Mouse (Mus musculus) kidney, embryonic 15.5 days (tissue): ENCODE measurements around the gene Fbxo40. TPM values are rescaled to one million over a fixed set of nuclear protein-coding genes. Genes with fewer than 3 reads are reported as not detected.

ENCODE experiments used
- ATAC-seq: fragments of 200-750 bp; cut with Nextera tagmentation; replicated peaks from 2 replicates; pipeline ENCODE4 v1.8.0; 2017; ENCODE audit warnings: moderate TSS enrichment; ENCODE audit not compliant: low FRiP score
- H3K27ac ChIP-seq: fragments of 300-500 bp; sonication (generic); 2 replicates; pipeline ENCODE4 v1.5.1; 2015; ENCODE audit warnings: mild to moderate bottlenecking, inconsistent platforms
- H3K27me3 ChIP-seq: fragments of 300-500 bp; sonication (generic); 2 replicates; pipeline ENCODE4 v1.6.1; 2015; ENCODE audit warnings: inconsistent platforms
- H3K36me3 ChIP-seq: fragments of 300-500 bp; sonication (generic); 2 replicates; pipeline ENCODE4 v1.6.1; 2015; ENCODE audit warnings: inconsistent platforms
- H3K4me1 ChIP-seq: fragments of 300-500 bp; sonication (generic); 2 replicates; pipeline ENCODE4 v1.6.1; 2015; ENCODE audit warnings: inconsistent platforms
- H3K4me2 ChIP-seq: fragments of 300-500 bp; sonication (generic); 2 replicates; pipeline ENCODE4 v1.6.1; 2015; ENCODE audit warnings: moderate library complexity, mild to moderate bottlenecking, inconsistent platforms
- H3K4me3 ChIP-seq: fragments of 300-500 bp; sonication (generic); replicated peaks from 2 replicates; pipeline ENCODE4 v1.5.1; 2015; ENCODE audit warnings: mild to moderate bottlenecking, inconsistent platforms
- H3K9ac ChIP-seq: fragments of 300-500 bp; sonication (generic); 2 replicates; pipeline ENCODE4 v1.6.1; 2015; ENCODE audit warnings: mild to moderate bottlenecking, inconsistent platforms
- H3K9me3 ChIP-seq: fragments of 300-500 bp; sonication (generic); replicated peaks from 2 replicates; pipeline ENCODE4 v1.6.1; 2016; ENCODE audit warnings: inconsistent platforms
- WGBS: fragments of 180-500 bp; shearing (Covaris S2); methylation state at CpG from one replicate; pipeline ENCODE4 v1.1.7; 2015; ENCODE audit warnings: mixed read lengths; 5-methylcytosine and 5-hydroxymethylcytosine counted together
- polyA plus RNA-seq: library from polyadenylated mRNA; unstranded; fragments of >200 nt; fragmentation: Nextera tagmentation; extraction: Ambion mirVana; gene quantifications from 2 replicates; pipeline ENCODE4 v1.2.1, GENCODE M21; 2015

Fbxo40 gene
- polyA plus RNA-seq, 1 experiment from 2014 or later = 1.4 TPM

GRCm38 (mm10) chr16:36989493-36989892 is 774 bp downstream of the Fbxo40 start:
- Histone ChIP-seq H3K27me3 (no peaks in the 10 kb centered on the region), H3K4me1 (no peaks in the 10 kb centered on the region), H3K36me3 (no peaks in the 10 kb centered on the region), H3K9ac (no peak overlapping the region), H3K4me3 (0 out of 2 replicates have a peak overlapping the region, but pooled peaks have one; percentile 10), H3K4me2 (peak overlapping the region; percentile 27), H3K9me3 (no peaks in the 10 kb centered on the region), H3K27ac (no peak overlapping the region)
- peak; percentile 47; the same call in 1 of the 2 replicates for ATAC-seq
- 58% methylated on average over 8 of the region's 8 CpGs for WGBS

- H3K9ac ChIP-seq = no peak overlapping the region
- H3K4me3 ChIP-seq = no peak overlapping the region
- H3K27me3 ChIP-seq = no peaks in the 10 kb centered on the region
- ATAC-seq = no peak
- H3K4me2 ChIP-seq = no peak overlapping the region
- H3K4me1 ChIP-seq = no peaks in the 10 kb centered on the region
- H3K36me3 ChIP-seq = no peaks in the 10 kb centered on the region
- no peaks in the 10 kb centered on the region for H3K9me3 ChIP-seq
- no peak overlapping the region for H3K27ac ChIP-seq
These were observed 2.2 kb downstream of the Fbxo40 start for GRCm38 (mm10) chr16:36988066-36988465.

GRCm38 (mm10) chr16:36987399-36987798 is 2.9 kb downstream of the Fbxo40 start:
- Histone ChIP-seq H3K4me2 (no peak overlapping the region), H3K9me3 (no peaks in the 10 kb centered on the region), H3K27me3 (no peaks in the 10 kb centered on the region), H3K4me1 (no peaks in the 10 kb centered on the region), H3K9ac (no peak overlapping the region), H3K36me3 (no peaks in the 10 kb centered on the region), H3K27ac (0 out of 2 replicates have a peak overlapping the region, but pooled peaks have one; percentile 13), H3K4me3 (no peak overlapping the region)
- WGBS = 77% methylated on average over 2 of the region's 2 CpGs
- ATAC-seq = no peak

- H3K4me1 ChIP-seq = no peaks in the 10 kb centered on the region
- H3K4me2 ChIP-seq = no peak overlapping the region
- WGBS = 62% methylated on average over 5 of the region's 5 CpGs
- no peak for ATAC-seq
- no peaks in the 10 kb centered on the region for H3K9me3 ChIP-seq
- H3K27ac ChIP-seq = no peak overlapping the region
- no peak overlapping the region for H3K4me3 ChIP-seq
- no peaks in the 10 kb centered on the region for H3K27me3 ChIP-seq
- H3K9ac ChIP-seq = no peak overlapping the region
- no peaks in the 10 kb centered on the region for H3K36me3 ChIP-seq
These were observed 4.6 kb downstream of the Fbxo40 start for GRCm38 (mm10) chr16:36985636-36986042.

- 74% methylated on average over 1 of the region's 1 CpGs for WGBS
- H3K4me3 ChIP-seq = no peak overlapping the region
- H3K9me3 ChIP-seq = no peaks in the 10 kb centered on the region
- H3K9ac ChIP-seq = no peak overlapping the region
- H3K27ac ChIP-seq = no peak overlapping the region
- no peak for ATAC-seq
- H3K36me3 ChIP-seq = no peaks in the 10 kb centered on the region
- no peaks in the 10 kb centered on the region for H3K27me3 ChIP-seq
- no peak overlapping the region for H3K4me2 ChIP-seq
- no peaks in the 10 kb centered on the region for H3K4me1 ChIP-seq
These were observed 6.5 kb downstream of the Fbxo40 start for GRCm38 (mm10) chr16:36983796-36984195.

GRCm38 (mm10) chr16:36979127-36979526 is 11.1 kb downstream of the Fbxo40 start:
- H3K9me3 ChIP-seq = no peaks in the 10 kb centered on the region
- no peaks in the 10 kb centered on the region for H3K27me3 ChIP-seq
- H3K36me3 ChIP-seq = no peaks in the 10 kb centered on the region
- H3K4me2 ChIP-seq = no peak overlapping the region
- H3K4me1 ChIP-seq = no peaks in the 10 kb centered on the region
- no peak overlapping the region for H3K27ac ChIP-seq
- no peak overlapping the region for H3K4me3 ChIP-seq
- 86% methylated on average over 2 of the region's 2 CpGs for WGBS
- no peak overlapping the region for H3K9ac ChIP-seq
- ATAC-seq = no peak

- Histone ChIP-seq H3K36me3 (no peaks in the 10 kb centered on the region), H3K27ac (no peak overlapping the region), H3K4me2 (no peak overlapping the region), H3K27me3 (no peaks in the 10 kb centered on the region), H3K4me3 (no peak overlapping the region), H3K4me1 (no peaks in the 10 kb centered on the region), H3K9ac (no peak overlapping the region), H3K9me3 (no peaks in the 10 kb centered on the region)
- ATAC-seq = no peak
- 78% methylated on average over 4 of the region's 4 CpGs for WGBS
These were observed 26.9 kb downstream of the Fbxo40 start for GRCm38 (mm10) chr16:36963415-36963814.

GRCm38 (mm10) chr16:36955106-36955505 is 35.2 kb downstream of the Fbxo40 start:
- 81% methylated on average over 11 of the region's 11 CpGs for WGBS
- Histone ChIP-seq H3K27ac (no peak overlapping the region), H3K4me2 (no peak overlapping the region), H3K4me3 (no peak overlapping the region), H3K27me3 (no peaks in the 10 kb centered on the region), H3K9me3 (no peaks in the 10 kb centered on the region), H3K9ac (no peak overlapping the region), H3K36me3 (no peaks in the 10 kb centered on the region), H3K4me1 (no peaks in the 10 kb centered on the region)
- ATAC-seq = no peak

GRCm38 (mm10) chr16:36951029-36951428 is 39.2 kb downstream of the Fbxo40 start:
- Histone ChIP-seq H3K9ac (no peak overlapping the region), H3K4me1 (no peaks in the 10 kb centered on the region), H3K27ac (no peak overlapping the region), H3K27me3 (no peaks in the 10 kb centered on the region), H3K36me3 (no peaks in the 10 kb centered on the region), H3K9me3 (no peaks in the 10 kb centered on the region), H3K4me3 (no peak overlapping the region), H3K4me2 (no peak overlapping the region)
- no peak for ATAC-seq
- 64% methylated on average over 4 of the region's 4 CpGs for WGBS

GRCm38 (mm10) chr16:36949614-36950336 is 40.5 kb downstream of the Fbxo40 start:
- ATAC-seq = no peak
- Histone ChIP-seq H3K4me1 (no peaks in the 10 kb centered on the region), H3K9ac (no peak overlapping the region), H3K9me3 (no peaks in the 10 kb centered on the region), H3K36me3 (no peaks in the 10 kb centered on the region), H3K4me2 (no peak overlapping the region), H3K27ac (no peak overlapping the region), H3K4me3 (no peak overlapping the region), H3K27me3 (no peaks in the 10 kb centered on the region)
- 57% methylated on average over 8 of the region's 8 CpGs for WGBS

- Histone ChIP-seq H3K9ac (no peak overlapping the region), H3K4me3 (no peak overlapping the region), H3K27me3 (no peaks in the 10 kb centered on the region), H3K4me1 (no peaks in the 10 kb centered on the region), H3K36me3 (no peaks in the 10 kb centered on the region), H3K9me3 (no peaks in the 10 kb centered on the region), H3K4me2 (no peak overlapping the region), H3K27ac (no peak overlapping the region)
- 77% methylated on average over 4 of the region's 4 CpGs for WGBS
- ATAC-seq = no peak
These were observed 42.5 kb downstream of the Fbxo40 start for GRCm38 (mm10) chr16:36947646-36948197.

GRCm38 (mm10) chr16:36946459-36947159 is 43.7 kb downstream of the Fbxo40 start:
- no peak for ATAC-seq
- Histone ChIP-seq H3K27me3 (no peaks in the 10 kb centered on the region), H3K27ac (no peak overlapping the region), H3K4me2 (no peak overlapping the region), H3K4me1 (no peaks in the 10 kb centered on the region), H3K9ac (no peak overlapping the region), H3K4me3 (no peak overlapping the region), H3K36me3 (no peaks in the 10 kb centered on the region), H3K9me3 (no peaks in the 10 kb centered on the region)
- WGBS = 84% methylated on average over 8 of the region's 8 CpGs
